Mouse (Mus musculus) CH12.LX (cell line): ENCODE data around the gene Vmn1r40. TPM values are rescaled to one million over a fixed set of nuclear protein-coding genes. Genes with fewer than 3 reads are reported as not detected.

ENCODE experiments used
- DNase-seq: peaks from one replicate; pipeline ENCODE4 v3.0.0-alpha.2; 2013; ENCODE audit errors: extremely low read depth
- H3K27ac ChIP-seq: 2 replicates; pipeline ENCODE4 v1.5.1; 2012; ENCODE audit warnings: low read depth, mild to moderate bottlenecking, control low read depth, moderate library complexity; ENCODE audit not compliant: insufficient read depth
- H3K27me3 ChIP-seq: replicated peaks from 2 replicates; pipeline ENCODE3; 2012; ENCODE audit warnings: inconsistent platforms
- H3K36me3 ChIP-seq, 2 experiments: replicated peaks in 1 of 2; 2 replicates each; pipeline versions ENCODE3 to v1.6.1; 2012; ENCODE audit warnings: inconsistent platforms in 1 of 2, low read length in 1 of 2, mild to moderate bottlenecking in 1 of 2, mixed read lengths in 1 of 2, moderate library complexity in 1 of 2; ENCODE audit not compliant: control insufficient read depth in 1 of 2, insufficient read depth in 1 of 2
- H3K4me1 ChIP-seq, 2 experiments: 2 replicates each; pipeline ENCODE4 v1.6.1; 2012; ENCODE audit warnings: inconsistent platforms in 1 of 2, moderate library complexity in 1 of 2; ENCODE audit not compliant: insufficient read depth in 2 of 2, control insufficient read depth in 1 of 2
- H3K4me2 ChIP-seq: 2 replicates; pipeline ENCODE4 v1.6.1; 2012; ENCODE audit warnings: low read depth, mild to moderate bottlenecking, control low read depth; ENCODE audit not compliant: poor library complexity, insufficient read depth, severe bottlenecking
- H3K4me3 ChIP-seq, 3 experiments: fragments of 150-350 bp in 1 of 3; sonication (generic) in 1 of 3; replicated peaks in 1 of 3; 2 replicates each; pipeline versions ENCODE3 to v1.5.1; 2011 to 2012; ENCODE audit warnings: low read depth in 2 of 3, low read length in 2 of 3, mild to moderate bottlenecking in 2 of 3, moderate library complexity in 2 of 3, control low read depth in 1 of 3, improper control_type of control experiment in 1 of 3, inconsistent platforms in 1 of 3, mixed read lengths in 1 of 3; ENCODE audit not compliant: poor library complexity in 1 of 3
- H3K79me2 ChIP-seq: replicated peaks from 2 replicates; pipeline ENCODE4 v1.6.1; 2012; ENCODE audit warnings: mild to moderate bottlenecking, moderate library complexity; ENCODE audit not compliant: control insufficient read depth, poor library complexity, insufficient read depth, severe bottlenecking; ENCODE audit errors: extremely low read depth
- H3K9ac ChIP-seq: 2 replicates; pipeline ENCODE4 v1.6.1; 2012; ENCODE audit warnings: low read depth, mild to moderate bottlenecking, control low read depth, moderate library complexity; ENCODE audit not compliant: insufficient read depth
- H3K9me3 ChIP-seq: replicated peaks from 2 replicates; pipeline ENCODE3; 2012; ENCODE audit warnings: low read length, inconsistent platforms, mixed read lengths
- CHD1 ChIP-seq: IDR thresholded peaks from 2 replicates; pipeline ENCODE4 v1.6.1; 2012; ENCODE audit warnings: low read depth, low read length, improper control_type of control experiment, inconsistent platforms
- EP300 ChIP-seq: IDR thresholded peaks from 2 replicates; pipeline ENCODE4 v1.6.1; 2011; ENCODE audit warnings: low read length, improper control_type of control experiment
- HCFC1 ChIP-seq: IDR thresholded peaks from 2 replicates; pipeline ENCODE4 v1.6.1; 2012; ENCODE audit warnings: low read depth, mild to moderate bottlenecking, inconsistent platforms, low read length, improper control_type of control experiment
- JUN ChIP-seq: IDR thresholded peaks from 2 replicates; pipeline ENCODE4 v1.6.1; 2011; ENCODE audit warnings: low read depth, mild to moderate bottlenecking, low read length, improper control_type of control experiment, moderate library complexity; ENCODE audit not compliant: insufficient read depth
- MYC ChIP-seq: IDR thresholded peaks from 2 replicates; pipeline ENCODE4 v1.6.1; 2011; ENCODE audit warnings: low read depth, mild to moderate bottlenecking, improper control_type of control experiment, low read length
- POLR2AphosphoS2 ChIP-seq: IDR thresholded peaks from 2 replicates; pipeline ENCODE4 v1.6.1; 2011; ENCODE audit warnings: low read depth, low read length, improper control_type of control experiment
- ZC3H11A ChIP-seq: IDR thresholded peaks from 2 replicates; pipeline ENCODE4 v1.6.1; 2012; ENCODE audit warnings: low read depth, mild to moderate bottlenecking, inconsistent platforms, low read length, improper control_type of control experiment
- dilution Hi-C: fragments of 300-500 bp; cut with MboI; formaldehyde crosslinking; loops from 2 replicates; pipeline ENCODE4 v1.14.3; 2020; ENCODE audit warnings: low sequenced_read_pairs; ENCODE audit not compliant: extremely low pct_unique_long_range_greater_than_20kb, extremely low pct_ligation_motif_present
- in situ Hi-C: fragments of 300-500 bp; cut with MboI; formaldehyde crosslinking; loops from 3 replicates; pipeline ENCODE4 v1.14.3; 2019; ENCODE audit warnings: low sequenced_read_pairs, low pct_ligation_motif_present, low pct_unique_long_range_greater_than_20kb, mixed read lengths
- polyA plus RNA-seq: library from polyadenylated mRNA; unstranded; fragments of >175 nt; gene quantifications from 2 replicates; pipeline ENCODE4 v1.2.1, GENCODE M21; 2012; ENCODE audit warnings: low read depth; ENCODE audit not compliant: insufficient read length
- total RNA-seq, 2 experiments: library from RNA; depleted of rRNA; stranded (reverse); fragments of 300-350 nt in 1 of 2; fragments of >200 nt in 1 of 2; gene quantifications; 2 replicates each; pipeline ENCODE4 v1.2.3; 2012 to 2014

Vmn1r40 gene
- total and polyA plus RNA-seq, 3 experiments = not detected

GRCm38 (mm10) chr6:89742811-89743210, 35.5 kb downstream of the Vmn1r40 start:
- H3K4me1 ChIP-seq = no peaks in the 10 kb centered on the region
- DNase-seq = no peak
- dilution Hi-C loops (no loop called here), in situ Hi-C loops (no loop called here)
- peaks cover 2% of the 10 kb centered on the region for H3K9me3 ChIP-seq
- no peak overlapping the region for H3K9ac ChIP-seq
- H3K27ac ChIP-seq = no peak overlapping the region
- peaks cover 54% of the 10 kb centered on the region for H3K27me3 ChIP-seq
- H3K4me2 ChIP-seq = no peak overlapping the region
- H3K4me3 ChIP-seq = no peak overlapping the region
- H3K79me2 ChIP-seq = no peaks in the 10 kb centered on the region
- TF ChIP-seq HCFC1 (no peak), CHD1 (no peak), ZC3H11A (no peak), JUN (no peak), POLR2AphosphoS2 (no peak), EP300 (no peak), MYC (no peak)
- TF ChIP-seq, all 38 proteins: peak for 0
- no peaks in the 10 kb centered on the region for H3K36me3 ChIP-seq

Other genes starting within 250 kb of the Vmn1r40 start
- 32.0 and 41.5 TPM in 2 replicates for gene Chchd6, start 111.9 kb upstream of the Vmn1r40 start, total RNA-seq (2012; rRNA removed)
- gene Chchd6, start 111.9 kb upstream of the Vmn1r40 start, total RNA-seq (2014; rRNA removed) = 32.4 and 33.3 TPM in 2 replicates
- 41.3 and 41.7 TPM in 2 replicates for gene Chchd6, start 111.9 kb upstream of the Vmn1r40 start, polyA plus RNA-seq
- gene Txnrd3, start 63.6 kb upstream of the Vmn1r40 start, total RNA-seq (2012; rRNA removed) = 6.1 and 6.7 TPM in 2 replicates
- gene Txnrd3, start 63.6 kb upstream of the Vmn1r40 start, total RNA-seq (2014; rRNA removed) = 7.9 and 8.6 TPM in 2 replicates
- 8.0 TPM in 2 replicates for gene Txnrd3, start 63.6 kb upstream of the Vmn1r40 start, polyA plus RNA-seq
- not detected in 2 replicates for gene Vmn1r41, start 33.2 kb downstream of the Vmn1r40 start, total RNA-seq (2012; rRNA removed)
- not detected in 2 replicates for gene Vmn1r41, start 33.2 kb downstream of the Vmn1r40 start, total RNA-seq (2014; rRNA removed)
- not detected in 2 replicates for gene Vmn1r41, start 33.2 kb downstream of the Vmn1r40 start, polyA plus RNA-seq
- gene Vmn1r42, start 168.9 kb downstream of the Vmn1r40 start, total RNA-seq (2012; rRNA removed) = not detected in 2 replicates
- gene Vmn1r42, start 168.9 kb downstream of the Vmn1r40 start, total RNA-seq (2014; rRNA removed) = not detected in 2 replicates
- not detected in 2 replicates for gene Vmn1r42, start 168.9 kb downstream of the Vmn1r40 start, polyA plus RNA-seq
- 0.08 TPM in 2 replicates for gene Vmn1r43, start 168.9 kb downstream of the Vmn1r40 start, total RNA-seq (2012; rRNA removed)
- 0.01 TPM in 1 of 2 replicates, not detected in the other for gene Vmn1r43, start 168.9 kb downstream of the Vmn1r40 start, total RNA-seq (2014; rRNA removed)
- 0.03 and 0.04 TPM in 2 replicates for gene Vmn1r43, start 168.9 kb downstream of the Vmn1r40 start, polyA plus RNA-seq
- gene Vmn1r44, start 176.1 kb downstream of the Vmn1r40 start, total RNA-seq (2012; rRNA removed) = not detected in 2 replicates
- not detected in 2 replicates for gene Vmn1r44, start 176.1 kb downstream of the Vmn1r40 start, total RNA-seq (2014; rRNA removed)
- not detected in 2 replicates for gene Vmn1r44, start 176.1 kb downstream of the Vmn1r40 start, polyA plus RNA-seq
- gene Vmn1r45, start 233.1 kb downstream of the Vmn1r40 start, total RNA-seq (2012; rRNA removed) = not detected in 2 replicates
- gene Vmn1r45, start 233.1 kb downstream of the Vmn1r40 start, total RNA-seq (2014; rRNA removed) = 0.07 TPM in 1 of 2 replicates, not detected in the other
- not detected in 2 replicates for gene Vmn1r45, start 233.1 kb downstream of the Vmn1r40 start, polyA plus RNA-seq